Mouse (Mus musculus) kidney, postnatal 36 days (tissue): Measurements from ENCODE around the gene Olfr731.

Source experiments
- DNase-seq, 2 experiments: peaks; one replicate each; pipeline ENCODE4 v3.0.0; 2021 to 2022; ENCODE audit warnings: mixed read lengths in 2 of 2

The Olfr731 gene

GRCm38 (mm10) chr14:50241766-50242165 is at the start of gene Olfr731:
Olfr731 (minus strand) TSS chr14:50241866.
- DNase-seq = no peak

- no peak for DNase-seq
Observed at GRCm38 (mm10) chr14:50284106-50284505, 42.4 kb upstream of the Olfr731 start, which contains the start of gene Olfr732. Olfr732 (minus strand) TSS chr14:50284206.

GRCm38 (mm10) chr14:50188098-50188497 is 53.6 kb downstream of the Olfr731 start, which contains the start of gene Olfr730:
Olfr730 (minus strand) TSS chr14:50188198.
- DNase-seq = no peak
